Comparison of ENCODE assay signal across 35 mouse cellular contexts in the genomic region with DNA sequence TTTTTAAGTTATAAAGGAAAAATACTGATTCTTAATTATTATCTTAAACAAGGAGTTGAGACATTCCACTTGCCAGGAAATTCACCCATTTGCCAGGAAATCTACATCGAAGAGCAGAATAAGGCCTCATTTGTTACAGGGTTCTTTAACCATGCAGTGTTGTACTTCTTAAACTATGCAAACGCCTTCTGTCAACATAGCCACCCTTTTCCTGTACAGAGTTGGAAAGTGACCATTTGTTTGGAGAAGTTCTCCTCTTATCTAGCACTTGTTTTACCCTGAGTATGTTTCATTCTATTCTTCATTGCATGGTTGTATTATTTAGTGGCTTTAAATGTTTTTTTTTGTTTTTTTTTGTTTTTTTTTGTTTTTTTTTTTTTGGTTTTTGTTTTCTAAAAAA. TPM values are rescaled to one million over a fixed set of nuclear protein-coding genes. Genes with fewer than 3 reads are reported as not detected.
"Had no signal": no experiment of that assay in that cellular context is flagged by ENCODE, and none has a peak within 500 bp of the region (broad histone marks: within the 10 kb centered on the region; RNA-seq: fewer than 3 reads in every experiment).

No protein-coding gene starts in this region.

- H3K4me2 ChIP-seq: heart, embryonic 11.5 days; heart, embryonic 12.5 days; heart, embryonic 13.5 days; heart, embryonic 15.5 days; hindbrain, embryonic 12.5 days; hindbrain, embryonic 13.5 days; hindbrain, embryonic 14.5 days; hindbrain, embryonic 15.5 days; intestine, embryonic 15.5 days; kidney, embryonic 15.5 days had no signal

- H3K9me3 ChIP-seq: hindbrain, embryonic 13.5 days; hindbrain, embryonic 15.5 days; intestine, embryonic 15.5 days; kidney, embryonic 15.5 days had no signal

- H3K27me3 ChIP-seq: heart, embryonic 12.5 days; heart, embryonic 13.5 days; heart, embryonic 15.5 days; hindbrain, embryonic 12.5 days; hindbrain, embryonic 13.5 days; hindbrain, embryonic 15.5 days; intestine, embryonic 15.5 days; kidney, embryonic 15.5 days had no signal

- ATAC-seq: hindbrain, embryonic 16.5 days; hindbrain, postnatal 0 days; inflammation-experienced regulatory T-cells, adult 6 months; intestine, embryonic 15.5 days; intestine, embryonic 16.5 days; intestine, postnatal 0 days had no signal

- H3K9ac ChIP-seq: heart, embryonic 12.5 days; heart, embryonic 13.5 days; heart, embryonic 15.5 days; hindbrain, embryonic 12.5 days; hindbrain, embryonic 13.5 days; hindbrain, embryonic 14.5 days; hindbrain, embryonic 15.5 days; intestine, embryonic 15.5 days; kidney, embryonic 15.5 days had no signal

- H3K36me3 ChIP-seq: heart, embryonic 10.5 days; heart, embryonic 12.5 days; heart, embryonic 13.5 days; heart, embryonic 15.5 days; hindbrain, embryonic 10.5 days; hindbrain, embryonic 12.5 days; hindbrain, embryonic 13.5 days; hindbrain, embryonic 15.5 days; intestine, embryonic 15.5 days; kidney, embryonic 15.5 days had no signal

- H3K4me1 ChIP-seq: heart, embryonic 10.5 days; heart, embryonic 12.5 days; heart, embryonic 13.5 days; heart, embryonic 15.5 days; hindbrain, embryonic 10.5 days; hindbrain, embryonic 12.5 days; hindbrain, embryonic 13.5 days; hindbrain, embryonic 15.5 days; intestine, embryonic 15.5 days; kidney, embryonic 15.5 days had no signal

- H3K4me3 ChIP-seq: heart, adult 2 months; heart, embryonic 10.5 days; heart, embryonic 12.5 days; heart, embryonic 13.5 days; heart, embryonic 15.5 days; hindbrain, embryonic 10.5 days; hindbrain, embryonic 12.5 days; hindbrain, embryonic 13.5 days; hindbrain, embryonic 15.5 days; intestine, embryonic 15.5 days; kidney, embryonic 15.5 days; layer of hippocampus, adult 2 months had no signal

- H3K27ac ChIP-seq: heart, adult 2 months; heart, embryonic 10.5 days; heart, embryonic 13.5 days; heart, embryonic 15.5 days; hindbrain, embryonic 10.5 days; hindbrain, embryonic 12.5 days; hindbrain, embryonic 13.5 days; hindbrain, embryonic 14.5 days; hindbrain, embryonic 15.5 days; hindbrain, postnatal 0 days; intestine, embryonic 15.5 days; kidney, embryonic 15.5 days; kidney, postnatal 0 days; layer of hippocampus, adult 2 months had no signal

- DNase-seq: heart, adult 2 months; heart, postnatal 10 days; heart, postnatal 14 days; heart, postnatal 36 days; heart, postnatal 4 days; kidney, adult 11 months; kidney, adult 18-20 months; kidney, adult 2 months; kidney, adult 8-10 months; kidney, adult 9 months; kidney, postnatal 10 days; kidney, postnatal 14 days; kidney, postnatal 25 days; kidney, postnatal 36 days; kidney, postnatal 4 days; layer of hippocampus, adult 9-11 months had no signal

RNA-seq across cellular contexts. Expression of gene Rnf182, which starts 41.5 kb away (rescaled TPM):
- polyA plus RNA-seq: inflammation-experienced regulatory T-cells, adult 6 months had no signal
